Mouse (Mus musculus): ENCODE measurements around the gene Slc6a1. TPM values are rescaled to one million over a fixed set of nuclear protein-coding genes. Genes with fewer than 3 reads are reported as not detected.

The Slc6a1 gene
- polyA plus RNA-seq, 1 experiment from 2014 or later, result not detected

- Histone ChIP-seq H3K36me3 (ENCODE audit: control insufficient read depth, insufficient read depth, low read length) (no peaks in the 10 kb centered on the region), H3K9ac (ENCODE audit: low read length) (no peak overlapping the region)
Observed at GRCm38 (mm10) chr6:114283278-114283770, 889 bp downstream of the Slc6a1 start.

GRCm38 (mm10) chr6:114283927-114284703 is 1.7 kb downstream of the Slc6a1 start:
- no peaks in the 10 kb centered on the region for H3K9me3 ChIP-seq (replicated peaks; ENCODE audit: control insufficient read depth, low read length)
- no peak overlapping the region for H3K9ac ChIP-seq (ENCODE audit: low read length)
- no peak overlapping the region for H3K4me3 ChIP-seq (replicated peaks; ENCODE audit: low read length)
- H3K27ac ChIP-seq (ENCODE audit: low read length), result no peak overlapping the region
- 50% methylated on average over 10 of the region's 10 CpGs for WGBS
- no peaks in the 10 kb centered on the region for H3K36me3 ChIP-seq (ENCODE audit: control insufficient read depth, insufficient read depth, low read length)
- ATAC-seq (ENCODE audit: insufficient read depth, low FRiP score), result no peak
- H3K27me3 ChIP-seq (ENCODE audit: control insufficient read depth, insufficient read depth, low read length), result peaks cover 71% of the 10 kb centered on the region
- H3K4me1 ChIP-seq (ENCODE audit: control insufficient read depth, insufficient read depth, low read length), result no peaks in the 10 kb centered on the region; the same call in 1 of the 2 replicates
- no peak overlapping the region for H3K4me2 ChIP-seq (ENCODE audit: low read depth, low read length)

More at GRCm38 (mm10) chr6:114283278-114283770, 889 bp downstream of the Slc6a1 start:
- no peak for ATAC-seq (ENCODE audit: insufficient read depth, low FRiP score)
- Histone ChIP-seq H3K4me2 (ENCODE audit: low read depth, low read length) (no peak overlapping the region), H3K9me3 (replicated peaks; ENCODE audit: control insufficient read depth, low read length) (no peaks in the 10 kb centered on the region), H3K4me3 (replicated peaks; ENCODE audit: low read length) (no peak overlapping the region), H3K4me1 (ENCODE audit: control insufficient read depth, insufficient read depth, low read length) (no peaks in the 10 kb centered on the region; the same call in 1 of the 2 replicates), H3K27me3 (ENCODE audit: control insufficient read depth, insufficient read depth, low read length) (peaks cover 66% of the 10 kb centered on the region), H3K27ac (ENCODE audit: low read length) (no peak overlapping the region)
- 15% methylated on average over 8 of the region's 8 CpGs for WGBS

GRCm38 (mm10) chr6:114285424-114285823 is 3.0 kb downstream of the Slc6a1 start:
- no peak overlapping the region for H3K27ac ChIP-seq (ENCODE audit: low read length)
- 38% methylated on average over 4 of the region's 4 CpGs for WGBS
- H3K4me1 ChIP-seq (ENCODE audit: control insufficient read depth, insufficient read depth, low read length), result no peaks in the 10 kb centered on the region; the same call in 1 of the 2 replicates
- ATAC-seq (ENCODE audit: insufficient read depth, low FRiP score), result no peak
- no peaks in the 10 kb centered on the region for H3K36me3 ChIP-seq (ENCODE audit: control insufficient read depth, insufficient read depth, low read length)
- H3K27me3 ChIP-seq (ENCODE audit: control insufficient read depth, insufficient read depth, low read length), result peaks cover 71% of the 10 kb centered on the region
- H3K4me3 ChIP-seq (replicated peaks; ENCODE audit: low read length), result no peak overlapping the region
- no peak overlapping the region for H3K4me2 ChIP-seq (ENCODE audit: low read depth, low read length)
- H3K9ac ChIP-seq (ENCODE audit: low read length), result no peak overlapping the region
- no peaks in the 10 kb centered on the region for H3K9me3 ChIP-seq (replicated peaks; ENCODE audit: control insufficient read depth, low read length)

DNA sequence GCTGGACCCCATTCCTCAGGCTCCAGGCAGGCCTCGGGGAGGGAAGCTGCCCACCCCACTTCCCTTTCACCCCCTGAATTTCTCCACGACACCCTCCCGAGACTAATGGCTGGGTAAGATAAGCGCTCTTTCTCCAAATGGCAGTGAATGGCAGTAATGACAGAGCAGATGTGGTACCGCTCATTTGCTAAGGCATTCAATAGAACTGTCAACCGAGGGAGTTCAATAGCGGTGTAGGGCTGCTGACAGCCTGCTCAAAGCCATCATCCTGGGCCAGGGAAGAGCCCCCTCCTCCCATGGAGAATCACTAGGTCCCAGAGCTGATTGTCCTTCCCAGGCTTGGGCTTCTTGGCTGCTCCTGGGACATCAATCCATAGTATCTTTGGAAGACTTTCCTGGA is 6.7 kb downstream of the Slc6a1 start:
- Histone ChIP-seq H3K27ac (ENCODE audit: low read length) (no peak overlapping the region), H3K27me3 (ENCODE audit: control insufficient read depth, insufficient read depth, low read length) (peaks cover 34% of the 10 kb centered on the region), H3K9me3 (replicated peaks; ENCODE audit: control insufficient read depth, low read length) (no peaks in the 10 kb centered on the region), H3K36me3 (ENCODE audit: control insufficient read depth, insufficient read depth, low read length) (no peaks in the 10 kb centered on the region), H3K4me2 (ENCODE audit: low read depth, low read length) (no peak overlapping the region), H3K4me3 (replicated peaks; ENCODE audit: low read length) (no peak overlapping the region), H3K4me1 (ENCODE audit: control insufficient read depth, insufficient read depth, low read length) (no peaks in the 10 kb centered on the region), H3K9ac (ENCODE audit: low read length) (no peak overlapping the region)
- WGBS, result 43% methylated on average over 7 of the region's 7 CpGs
- no peak for ATAC-seq (ENCODE audit: insufficient read depth, low FRiP score)

DNA sequence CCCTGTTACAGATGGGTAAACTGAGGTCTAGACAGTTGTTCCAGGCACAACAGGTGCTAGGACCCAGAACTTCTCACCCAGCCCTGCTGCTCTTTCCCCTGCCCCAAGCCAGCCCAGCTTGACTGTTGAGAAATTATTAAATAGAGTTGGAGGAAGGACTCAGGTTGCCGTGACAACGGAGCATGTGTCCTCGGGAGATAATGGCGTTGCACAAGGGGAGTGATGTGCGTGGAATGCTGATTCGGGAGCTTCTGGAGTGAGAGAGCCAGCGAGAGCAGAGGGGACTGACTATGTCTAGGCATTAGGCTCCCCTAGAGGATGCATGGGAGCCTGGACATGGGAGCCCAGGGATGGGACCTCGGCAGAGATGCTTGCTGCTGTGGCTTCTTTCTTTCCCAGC is 7.7 kb downstream of the Slc6a1 start:
- Histone ChIP-seq H3K4me3 (replicated peaks; ENCODE audit: low read length) (no peak overlapping the region), H3K9ac (ENCODE audit: low read length) (no peak overlapping the region), H3K27me3 (ENCODE audit: control insufficient read depth, insufficient read depth, low read length) (peaks cover 23% of the 10 kb centered on the region), H3K4me1 (ENCODE audit: control insufficient read depth, insufficient read depth, low read length) (no peaks in the 10 kb centered on the region), H3K4me2 (ENCODE audit: low read depth, low read length) (no peak overlapping the region), H3K9me3 (replicated peaks; ENCODE audit: control insufficient read depth, low read length) (no peaks in the 10 kb centered on the region), H3K36me3 (ENCODE audit: control insufficient read depth, insufficient read depth, low read length) (no peaks in the 10 kb centered on the region), H3K27ac (ENCODE audit: low read length) (no peak overlapping the region)
- no peak for ATAC-seq (ENCODE audit: insufficient read depth, low FRiP score)
- 37% methylated on average over 8 of the region's 8 CpGs for WGBS

DNA sequence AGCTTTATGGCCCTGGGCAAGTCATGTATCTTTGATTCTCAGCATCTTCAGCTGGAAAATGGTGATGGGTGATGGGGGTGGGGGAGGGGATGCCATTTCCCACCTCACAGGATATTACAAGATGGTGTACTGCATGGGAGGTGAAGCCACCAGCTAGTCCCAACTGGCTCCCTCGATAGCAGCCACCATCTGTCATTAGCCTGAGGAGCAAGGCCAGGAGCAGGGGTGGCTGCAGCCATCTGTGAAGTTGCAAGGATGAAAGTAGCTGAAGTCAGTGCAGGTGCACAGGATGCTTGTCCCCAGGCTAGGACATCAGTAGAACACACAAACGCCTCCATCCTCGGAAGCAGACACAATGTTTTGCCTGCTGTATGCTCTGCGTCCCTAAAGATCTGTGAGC is 8.5 kb downstream of the Slc6a1 start:
- WGBS, result 57% methylated on average over 4 of the region's 4 CpGs
- H3K27me3 ChIP-seq (ENCODE audit: control insufficient read depth, insufficient read depth, low read length), result peaks cover 16% of the 10 kb centered on the region
- no peak overlapping the region for H3K4me2 ChIP-seq (ENCODE audit: low read depth, low read length)
- H3K9me3 ChIP-seq (replicated peaks; ENCODE audit: control insufficient read depth, low read length), result no peaks in the 10 kb centered on the region
- H3K27ac ChIP-seq (ENCODE audit: low read length), result no peak overlapping the region
- no peak overlapping the region for H3K4me3 ChIP-seq (replicated peaks; ENCODE audit: low read length)
- ATAC-seq (ENCODE audit: insufficient read depth, low FRiP score), result no peak
- H3K36me3 ChIP-seq (ENCODE audit: control insufficient read depth, insufficient read depth, low read length), result no peaks in the 10 kb centered on the region
- no peaks in the 10 kb centered on the region for H3K4me1 ChIP-seq (ENCODE audit: control insufficient read depth, insufficient read depth, low read length)
- no peak overlapping the region for H3K9ac ChIP-seq (ENCODE audit: low read length)

DNA sequence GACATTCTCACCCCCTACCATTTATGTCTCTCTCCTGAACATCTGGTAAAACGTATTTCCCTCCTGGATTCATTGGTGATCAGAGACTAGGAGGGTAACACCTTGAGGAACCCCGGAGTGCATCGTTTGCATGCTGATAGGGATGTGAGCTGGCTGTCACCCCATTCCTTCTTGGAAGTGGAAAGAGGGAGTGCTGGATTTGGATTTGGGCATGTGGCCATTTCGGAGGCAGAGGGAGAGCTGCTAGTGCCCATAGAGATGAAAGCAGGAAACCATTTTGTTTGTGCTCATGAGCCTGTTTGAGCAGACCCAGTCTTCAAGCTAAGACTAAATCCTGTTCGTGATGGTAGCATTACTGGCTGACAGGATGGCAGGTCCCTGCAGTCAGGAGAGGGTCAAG is 9.0 kb downstream of the Slc6a1 start:
- Histone ChIP-seq H3K36me3 (ENCODE audit: control insufficient read depth, insufficient read depth, low read length) (no peaks in the 10 kb centered on the region), H3K27ac (ENCODE audit: low read length) (no peak overlapping the region), H3K27me3 (ENCODE audit: control insufficient read depth, insufficient read depth, low read length) (peaks cover 11% of the 10 kb centered on the region; the same call in 1 of the 2 replicates), H3K4me3 (replicated peaks; ENCODE audit: low read length) (no peak overlapping the region), H3K4me1 (ENCODE audit: control insufficient read depth, insufficient read depth, low read length) (no peaks in the 10 kb centered on the region), H3K9ac (ENCODE audit: low read length) (no peak overlapping the region), H3K4me2 (ENCODE audit: low read depth, low read length) (no peak overlapping the region), H3K9me3 (replicated peaks; ENCODE audit: control insufficient read depth, low read length) (no peaks in the 10 kb centered on the region)
- WGBS, result 37% methylated on average over 5 of the region's 5 CpGs
- ATAC-seq (ENCODE audit: insufficient read depth, low FRiP score), result no peak

- Histone ChIP-seq H3K4me3 (replicated peaks; ENCODE audit: low read length) (no peak overlapping the region), H3K9me3 (replicated peaks; ENCODE audit: control insufficient read depth, low read length) (no peaks in the 10 kb centered on the region), H3K9ac (ENCODE audit: low read length) (no peak overlapping the region), H3K4me1 (ENCODE audit: control insufficient read depth, insufficient read depth, low read length) (no peaks in the 10 kb centered on the region), H3K27ac (ENCODE audit: low read length) (no peak overlapping the region), H3K27me3 (ENCODE audit: control insufficient read depth, insufficient read depth, low read length) (peaks cover 8% of the 10 kb centered on the region; the same call in 1 of the 2 replicates), H3K4me2 (ENCODE audit: low read depth, low read length) (no peak overlapping the region), H3K36me3 (ENCODE audit: control insufficient read depth, insufficient read depth, low read length) (no peaks in the 10 kb centered on the region)
- no peak for ATAC-seq (ENCODE audit: insufficient read depth, low FRiP score)
- 26% methylated on average over 8 of the region's 8 CpGs for WGBS
Observed at GRCm38 (mm10) chr6:114293511-114293910, 11.1 kb downstream of the Slc6a1 start.

GRCm38 (mm10) chr6:114295086-114295485 is 12.7 kb downstream of the Slc6a1 start:
- H3K36me3 ChIP-seq (ENCODE audit: control insufficient read depth, insufficient read depth, low read length), result no peaks in the 10 kb centered on the region
- no peaks in the 10 kb centered on the region for H3K4me1 ChIP-seq (ENCODE audit: control insufficient read depth, insufficient read depth, low read length)
- H3K4me2 ChIP-seq (ENCODE audit: low read depth, low read length), result no peak overlapping the region
- H3K4me3 ChIP-seq (replicated peaks; ENCODE audit: low read length), result no peak overlapping the region
- no peak for ATAC-seq (ENCODE audit: insufficient read depth, low FRiP score)
- no peaks in the 10 kb centered on the region for H3K9me3 ChIP-seq (replicated peaks; ENCODE audit: control insufficient read depth, low read length)
- no peak overlapping the region for H3K27ac ChIP-seq (ENCODE audit: low read length)
- 83% methylated on average over 4 of the region's 4 CpGs for WGBS
- H3K9ac ChIP-seq (ENCODE audit: low read length), result no peak overlapping the region
- H3K27me3 ChIP-seq (ENCODE audit: control insufficient read depth, insufficient read depth, low read length), result no peaks in the 10 kb centered on the region
